Mouse (Mus musculus) lung, postnatal 4 days (tissue): ENCODE measurements around the gene Tlr5.
A peak's percentile ranks its signal among the peaks of the same experiment; 100 is the strongest.

Experiments used
- DNase-seq, 2 experiments: peaks; one replicate each; pipeline ENCODE4 v3.0.0; 2021

Tlr5 gene

DNA sequence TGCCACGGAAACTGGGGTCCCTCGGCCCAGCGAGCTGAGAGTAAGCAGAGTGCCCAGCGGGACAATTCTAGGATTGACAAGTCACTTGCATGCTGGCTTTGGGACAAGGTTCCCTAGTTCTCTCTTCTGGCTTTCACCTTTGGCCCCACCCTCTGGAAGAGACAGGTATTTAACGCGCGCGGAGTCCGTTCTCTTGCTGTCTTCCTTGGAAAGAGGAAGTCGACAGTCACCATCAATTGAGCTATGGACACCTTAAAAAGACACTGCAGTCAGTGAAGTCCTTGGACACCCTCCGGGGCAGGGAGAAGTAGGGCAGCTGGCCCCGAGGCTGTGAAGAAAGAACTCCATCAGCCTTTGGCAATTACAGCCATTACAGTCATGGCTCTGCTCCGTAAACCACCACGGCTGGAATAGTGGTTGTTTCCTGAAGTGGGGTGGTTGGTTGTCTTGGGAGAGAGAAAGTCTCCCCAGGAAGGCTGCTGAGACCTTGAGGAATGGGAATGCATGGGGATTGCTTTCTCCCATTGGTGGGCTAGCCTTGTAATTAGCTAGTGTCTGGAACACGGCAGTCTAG, 546 bp downstream of the Tlr5 start:
- peak in 1 of 2 experiments; percentile 44 for DNase-seq

DNA sequence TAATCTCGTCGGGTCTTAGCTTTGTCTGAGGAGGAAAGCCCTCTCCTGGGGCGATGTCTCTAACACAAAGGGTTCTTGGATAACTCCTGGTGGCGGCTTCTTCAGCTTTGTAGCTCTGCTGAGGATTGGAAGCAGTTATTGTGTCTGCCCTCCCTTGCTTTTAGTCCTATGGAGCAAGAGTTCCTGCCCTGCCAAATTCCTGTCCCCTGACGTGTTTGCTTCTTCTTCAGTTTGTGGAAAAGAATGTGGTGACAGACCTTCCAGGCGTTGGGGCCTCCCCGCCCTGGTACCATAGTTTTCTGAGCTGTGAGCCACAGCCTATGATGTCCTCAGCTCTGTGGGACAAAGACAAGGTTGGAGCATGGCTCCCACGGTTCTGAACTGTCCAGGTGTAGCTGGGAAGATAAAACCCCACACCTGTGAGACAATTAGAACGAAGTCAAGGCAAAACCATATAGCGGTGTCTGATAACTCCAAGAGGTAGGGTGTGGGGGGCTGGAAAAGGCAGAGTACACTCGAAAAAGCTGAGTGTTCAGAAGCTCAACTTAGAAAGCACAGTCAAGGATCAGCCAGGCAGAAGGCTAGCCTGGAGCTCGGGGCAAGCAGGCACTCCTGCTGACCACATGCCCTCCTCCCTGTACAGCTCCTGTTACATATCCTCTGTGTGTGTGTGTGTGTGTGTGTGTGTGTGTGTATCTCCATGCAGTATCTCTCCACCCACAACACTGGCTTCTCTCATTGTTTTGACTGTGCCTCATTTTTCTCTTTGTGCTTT, 1.8 kb downstream of the Tlr5 start:
- peak; percentile 55 to 64 for DNase-seq

DNA sequence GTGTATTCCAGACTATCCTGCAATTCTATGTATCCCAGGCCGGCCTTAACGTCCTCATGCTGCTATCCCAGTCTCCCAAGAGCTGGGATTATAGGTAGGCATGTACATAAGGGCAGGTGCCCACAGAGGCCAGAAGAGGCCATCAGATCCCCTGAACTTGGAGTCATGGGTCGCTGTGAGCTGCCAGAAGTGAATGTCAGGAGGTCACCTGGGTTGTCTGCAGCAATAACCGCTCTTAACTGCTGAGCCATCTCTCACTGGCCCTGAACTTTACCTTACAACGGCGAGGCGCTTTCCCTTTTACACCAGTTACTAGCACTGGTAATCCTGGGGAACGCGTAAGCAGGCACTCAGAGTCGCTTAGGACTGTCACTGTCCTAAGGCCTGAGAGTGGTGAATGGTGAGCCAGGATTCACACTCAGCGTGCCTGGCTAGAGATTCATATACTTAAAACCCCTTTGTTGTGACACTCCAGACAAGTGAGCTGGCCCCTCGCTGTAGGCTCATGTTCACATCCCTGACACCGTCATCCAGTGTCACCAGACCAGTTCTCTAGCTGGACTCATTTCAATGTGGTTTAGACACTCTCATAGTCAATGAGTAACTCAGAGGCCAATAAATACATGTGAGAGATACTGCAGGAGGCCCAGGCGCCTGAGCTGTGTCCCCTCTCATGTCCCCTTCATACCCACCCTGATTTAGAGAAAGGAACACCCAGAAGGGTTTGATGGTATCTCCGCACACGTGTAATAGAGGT, 2.6 kb downstream of the Tlr5 start:
- no peak for DNase-seq

DNA sequence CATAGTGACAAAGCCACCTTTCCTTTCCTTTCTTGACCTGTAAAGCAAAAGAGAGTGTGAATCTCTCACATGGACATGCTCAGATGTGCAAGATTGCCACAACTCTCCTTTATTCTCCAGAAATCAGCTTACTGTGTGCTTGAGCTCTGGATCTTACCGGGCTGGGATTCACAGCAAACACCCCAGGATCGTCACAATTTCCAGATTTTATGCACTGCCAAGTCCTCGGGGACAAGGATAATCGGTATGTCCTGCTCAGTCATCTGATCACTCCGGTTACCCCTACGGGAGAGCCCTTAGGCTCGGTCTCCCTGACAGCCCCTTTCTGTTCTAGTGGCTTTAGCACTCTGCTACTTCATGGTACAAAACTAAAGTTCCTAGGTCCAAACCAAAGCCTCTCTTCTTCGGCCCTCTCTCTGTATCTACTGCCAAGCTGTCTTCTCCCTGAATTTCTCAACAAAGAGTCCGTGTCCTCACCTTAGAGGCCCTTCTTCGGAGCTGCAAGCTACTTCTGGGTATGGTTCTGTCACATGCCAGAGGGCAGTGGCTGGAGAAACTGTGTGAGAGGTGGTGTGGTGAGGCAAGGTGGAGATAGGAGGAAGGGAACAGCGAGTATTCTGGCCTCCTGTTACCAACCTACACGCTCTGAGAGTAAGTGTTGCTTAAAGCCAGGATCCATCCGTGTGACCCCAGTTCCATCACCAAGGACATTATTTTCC, 3.4 kb downstream of the Tlr5 start:
- no peak for DNase-seq

DNA sequence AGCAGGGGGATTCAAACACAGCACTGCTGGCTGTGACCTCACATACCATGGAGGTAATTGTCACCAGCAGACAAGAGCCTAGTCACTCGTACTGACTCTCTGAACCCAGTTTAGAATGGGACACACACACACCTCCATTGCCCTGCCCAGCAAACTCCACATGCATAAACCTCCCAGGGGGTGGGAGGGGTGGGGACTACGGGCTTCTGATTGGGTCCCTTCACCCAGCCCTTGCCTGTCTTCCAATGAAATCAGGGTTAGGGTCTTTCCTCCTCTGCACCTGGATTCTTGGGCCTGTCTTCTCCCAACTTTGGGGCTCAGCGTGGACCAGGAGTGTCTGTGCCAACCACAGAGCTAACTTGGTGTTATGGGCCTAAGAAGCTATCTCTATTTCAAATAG, 4.2 kb downstream of the Tlr5 start:
- DNase-seq, result no peak

DNA sequence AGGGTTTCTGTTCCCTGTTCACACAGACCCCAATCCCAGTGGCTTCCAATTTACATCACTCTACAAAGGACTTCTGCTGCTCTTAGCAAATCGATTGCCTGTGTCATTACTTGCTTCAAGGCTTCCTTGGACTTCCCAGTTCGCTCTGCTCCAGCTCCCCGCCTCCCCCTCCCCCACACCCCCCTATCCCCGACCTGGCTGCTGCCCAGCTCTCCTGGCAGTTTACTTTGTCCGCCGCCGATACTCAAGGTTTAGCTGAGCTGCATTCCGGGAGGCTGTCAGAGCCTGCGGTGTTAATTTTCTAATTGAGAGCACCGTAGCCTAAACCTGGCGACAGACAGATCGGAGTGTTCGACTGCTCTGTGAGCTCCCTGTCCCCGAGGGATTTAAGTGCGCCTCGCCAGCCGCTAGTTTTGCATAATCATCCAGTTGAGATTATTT, 4.7 kb downstream of the Tlr5 start:
- DNase-seq, result peak; percentile 55 to 66

DNA sequence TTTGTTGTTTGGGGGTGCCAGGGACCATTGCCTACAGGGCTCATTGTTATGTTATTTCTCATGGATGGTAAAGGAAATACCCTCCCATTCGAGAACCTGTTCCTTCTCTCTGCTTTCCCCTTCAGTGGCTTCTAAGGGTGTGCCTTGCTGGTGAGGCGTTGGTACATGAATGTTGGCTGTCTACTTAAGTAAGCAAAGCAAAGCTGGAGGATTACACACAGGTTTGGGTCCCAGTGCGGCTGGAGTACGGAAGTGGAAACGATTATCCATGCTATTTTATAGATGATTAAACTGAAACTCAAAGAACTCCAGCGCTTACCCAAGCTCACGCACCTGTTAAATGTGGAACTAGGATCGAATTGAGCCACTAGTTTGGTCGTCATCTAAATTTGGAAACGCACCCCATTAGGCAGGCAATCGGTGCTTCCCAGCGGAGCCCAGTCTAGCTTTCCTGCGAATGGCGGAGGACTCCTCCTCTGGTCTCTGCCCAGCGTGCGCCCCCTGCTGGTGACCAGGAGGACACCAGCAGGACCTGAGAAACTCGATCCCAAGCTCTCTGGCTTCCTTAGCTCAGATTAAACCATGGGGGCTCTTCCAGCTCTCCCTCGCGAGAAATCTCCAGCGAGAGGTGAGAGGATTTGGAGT, 5.3 kb downstream of the Tlr5 start:
- DNase-seq, result peak; percentile 86

DNA sequence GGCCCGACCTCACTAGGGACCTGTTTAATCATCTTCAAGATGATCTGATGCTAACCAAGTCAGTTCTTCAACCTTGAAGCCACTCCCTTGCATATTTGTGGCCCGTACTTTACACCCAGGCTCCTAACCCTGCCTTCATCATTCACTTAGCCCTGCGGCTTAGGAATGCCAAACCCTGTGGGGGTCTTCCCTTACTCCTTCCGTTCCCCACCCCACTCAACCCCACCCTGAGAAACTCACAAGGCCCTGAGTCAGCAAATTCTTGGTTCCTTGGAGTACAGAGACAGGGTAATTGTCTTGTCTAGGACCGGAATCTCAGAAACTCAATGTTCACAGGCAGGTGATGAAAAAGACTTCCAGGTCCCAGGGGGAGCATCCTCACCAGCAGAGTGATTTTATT, 6.5 kb downstream of the Tlr5 start:
- no peak for DNase-seq

GRCm38 (mm10) chr1:182963329-182963728, 8.7 kb downstream of the Tlr5 start:
- DNase-seq, result no peak

GRCm38 (mm10) chr1:182964855-182965466, 10.4 kb downstream of the Tlr5 start:
- no peak for DNase-seq

DNA sequence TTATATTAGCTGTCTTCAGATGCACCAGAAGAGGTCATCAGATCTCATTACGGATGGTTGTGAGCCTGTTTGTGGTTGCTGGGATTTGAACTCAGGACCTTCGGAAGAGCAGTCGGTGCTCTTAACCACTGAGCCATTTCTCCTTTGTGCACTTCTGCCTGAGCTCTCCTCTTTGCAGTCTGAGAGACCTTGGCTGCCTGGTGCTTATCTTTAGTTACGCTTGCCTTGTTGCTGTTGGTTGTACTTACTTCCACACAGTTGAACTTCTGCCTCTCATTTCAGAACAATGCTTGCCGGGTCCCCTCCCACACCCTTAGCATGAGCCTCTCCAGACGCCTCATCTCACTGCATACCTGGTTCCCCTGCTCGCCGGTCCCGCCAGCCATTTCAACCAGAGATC, 14.1 kb downstream of the Tlr5 start:
- no peak for DNase-seq

DNA sequence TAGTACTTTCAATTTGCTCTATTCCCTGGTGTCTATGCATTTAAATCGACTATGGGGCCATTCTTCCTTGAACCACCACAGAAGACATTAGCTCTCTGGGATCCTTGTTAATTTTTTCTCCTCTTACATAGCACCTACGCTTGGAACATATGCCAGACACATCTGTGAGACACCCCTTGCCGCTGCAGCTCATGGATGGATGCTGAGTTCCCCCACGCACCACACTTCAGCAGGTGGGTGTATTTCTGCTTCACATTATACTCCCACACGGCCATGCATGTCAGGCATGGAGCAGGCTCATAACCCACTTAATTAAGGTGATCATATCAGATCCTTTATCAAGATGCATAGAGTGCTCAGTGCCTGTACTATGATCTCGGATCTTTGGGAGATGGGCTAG, 17.7 kb downstream of the Tlr5 start:
- DNase-seq, result no peak

DNA sequence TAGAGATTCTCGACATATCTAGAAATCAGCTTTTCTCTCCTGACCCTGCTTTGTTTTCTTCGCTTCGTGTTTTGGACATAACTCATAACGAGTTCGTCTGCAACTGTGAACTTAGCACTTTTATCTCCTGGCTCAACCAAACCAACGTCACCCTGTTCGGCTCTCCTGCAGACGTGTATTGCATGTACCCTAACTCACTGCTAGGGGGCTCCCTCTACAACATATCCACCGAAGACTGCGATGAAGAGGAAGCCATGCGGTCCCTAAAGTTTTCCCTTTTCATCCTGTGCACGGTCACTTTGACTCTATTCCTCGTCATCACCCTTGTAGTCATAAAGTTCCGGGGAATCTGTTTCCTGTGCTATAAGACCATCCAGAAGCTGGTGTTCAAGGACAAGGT, 20.2 kb downstream of the Tlr5 start:
- DNase-seq, result no peak

DNA sequence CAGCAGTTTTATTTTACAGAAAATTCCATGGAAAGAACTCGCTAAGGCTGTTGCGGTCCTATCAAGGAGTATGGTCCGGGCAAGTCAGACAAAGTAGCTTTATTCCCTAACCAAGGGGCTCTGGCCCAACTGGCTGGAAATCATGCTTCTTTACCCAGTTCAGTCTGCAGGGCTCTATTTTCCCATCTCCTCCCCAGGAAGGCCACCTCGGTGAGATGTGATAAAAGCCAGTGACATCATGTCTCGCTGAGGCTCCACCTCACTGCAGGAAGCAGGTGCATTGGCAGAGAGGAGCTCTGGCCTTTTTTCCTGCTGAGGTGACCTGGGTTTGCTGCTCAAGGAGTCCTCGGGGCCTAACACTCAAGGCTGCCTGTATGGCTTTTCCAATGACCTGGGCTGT, 26.1 kb downstream of the Tlr5 start:
- no peak for DNase-seq

GRCm38 (mm10) chr1:182982995-182983394, 28.4 kb downstream of the Tlr5 start:
- DNase-seq, result peak; percentile 88 to 90

DNA sequence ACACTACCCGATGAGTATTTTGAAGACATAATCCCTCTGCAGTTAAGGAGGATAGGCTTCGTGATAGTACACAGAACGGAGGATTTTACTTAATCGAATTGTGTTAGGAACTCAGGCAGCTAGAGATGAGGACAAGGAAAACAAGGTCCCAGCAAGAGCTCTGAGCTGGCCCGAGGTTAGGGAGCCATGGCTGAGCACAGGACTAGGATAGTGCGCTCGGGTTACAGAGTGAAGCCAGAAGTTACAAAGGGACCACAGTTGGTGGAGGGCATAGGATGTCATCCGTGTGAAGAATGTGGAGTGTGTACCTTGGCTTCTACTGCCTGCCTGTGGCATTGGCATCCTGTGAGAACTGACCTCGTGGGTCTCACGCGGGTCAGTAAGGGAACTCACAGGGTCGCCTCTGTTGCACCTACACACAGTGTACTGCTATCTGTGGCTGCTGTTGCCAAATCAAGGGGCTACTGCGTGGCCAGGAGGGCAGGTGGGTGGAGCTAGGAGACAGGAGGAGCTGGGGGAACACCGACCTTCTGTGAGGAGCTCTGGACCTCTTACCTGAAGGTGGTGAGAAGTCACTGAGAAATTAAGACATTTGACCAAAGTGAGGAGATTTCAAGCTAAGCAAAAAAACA, 29.0 kb downstream of the Tlr5 start:
- no peak for DNase-seq

DNA sequence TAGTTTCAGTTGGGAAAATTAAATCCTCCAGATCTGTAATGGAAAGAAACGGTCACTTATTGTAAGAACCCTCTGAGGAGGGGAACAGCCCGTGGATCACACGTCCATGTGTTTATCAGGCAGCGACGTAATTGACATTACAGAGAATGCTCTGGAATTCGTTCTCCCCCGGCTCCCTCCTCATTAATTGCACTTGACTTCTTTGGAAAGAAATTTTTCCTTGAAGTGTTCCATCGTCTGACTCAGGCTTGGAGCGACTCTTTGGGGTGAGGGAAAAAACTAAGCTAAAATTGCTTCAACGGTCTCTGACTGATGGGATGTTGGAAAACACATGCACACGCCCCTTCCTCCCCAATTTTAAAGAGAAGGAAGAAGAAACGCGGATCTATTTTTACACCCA, 31.7 kb downstream of the Tlr5 start:
- DNase-seq, result peak in 1 of 2 experiments; percentile 31

DNA sequence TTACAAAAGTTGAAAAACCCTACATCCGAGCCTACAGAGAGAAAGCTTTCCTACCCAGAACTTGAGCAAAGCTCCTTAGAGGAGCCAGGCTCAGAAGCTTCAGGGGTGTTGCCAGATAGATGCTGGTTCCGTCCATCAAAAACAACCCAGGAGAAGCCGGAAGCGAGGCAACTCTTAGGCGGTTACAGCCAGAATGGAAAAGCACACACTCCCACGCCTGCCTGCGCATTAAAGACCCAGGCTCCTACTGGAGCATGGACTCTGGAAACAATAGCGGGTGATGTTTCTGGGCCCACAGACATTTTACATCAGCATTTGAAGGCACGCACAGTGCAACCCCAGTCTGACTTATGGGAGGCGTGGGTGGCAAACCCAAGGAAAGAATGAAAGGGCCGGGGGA, 32.2 kb downstream of the Tlr5 start:
- DNase-seq, result no peak

DNA sequence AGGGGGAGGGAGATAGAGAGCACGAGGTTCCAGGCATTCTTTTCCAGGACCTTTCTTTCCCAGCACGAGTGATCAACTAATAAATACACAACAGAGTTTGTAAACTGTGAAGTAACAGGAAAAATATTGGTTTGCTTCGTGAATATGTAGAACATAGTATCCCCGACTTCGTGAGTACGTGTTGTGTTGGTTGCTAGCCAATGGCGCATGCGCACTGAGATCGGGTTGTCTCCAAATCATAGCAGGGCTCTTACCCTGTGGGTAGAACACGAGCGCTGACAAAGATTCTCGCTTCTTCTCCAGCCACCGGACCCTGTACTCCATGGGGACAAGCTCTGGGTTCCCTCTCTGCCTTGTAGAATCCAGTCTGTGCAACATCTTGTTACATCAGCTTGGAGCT, 33.2 kb downstream of the Tlr5 start:
- peak in 1 of 2 experiments; percentile 46 for DNase-seq

- DNase-seq, result peak in 1 of 2 experiments; percentile 66
These were observed 34.1 kb downstream of the Tlr5 start for GRCm38 (mm10) chr1:182988646-182989045.

GRCm38 (mm10) chr1:182990092-182990762, 35.6 kb downstream of the Tlr5 start:
- DNase-seq, result no peak
